Mouse (Mus musculus): ENCODE results near the gene Foxl2. TPM values are rescaled to one million over a fixed set of nuclear protein-coding genes. Genes with fewer than 3 reads are reported as not detected.

Gene Foxl2
- polyA plus RNA-seq, 1 experiment, result not detected

DNA sequence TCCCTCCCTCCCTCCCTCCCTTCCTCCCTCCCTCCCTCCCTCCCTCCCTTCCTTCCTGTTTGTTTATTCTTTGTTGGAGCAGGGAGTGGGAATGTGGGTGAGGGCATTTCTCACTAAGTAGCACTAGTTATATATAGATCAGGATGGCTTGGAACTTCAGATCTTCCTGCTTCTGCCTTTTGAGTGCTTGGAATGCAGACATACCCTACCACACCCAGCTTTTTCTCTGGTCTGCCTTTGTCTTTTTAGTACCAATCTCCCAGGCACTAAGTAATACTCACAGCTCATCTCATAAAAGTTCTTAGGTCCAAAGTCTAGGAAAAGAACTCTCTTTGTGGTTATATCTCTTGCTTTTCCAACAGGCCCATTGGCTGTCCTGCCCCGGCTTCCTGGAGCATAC lies 21.0 kb downstream of the Foxl2 start:
- Histone ChIP-seq H3K36me3 (ENCODE audit: control insufficient read depth) (no peaks in the 10 kb centered on the region), H3K4me1 (ENCODE audit: control insufficient read depth) (peaks cover 8% of the 10 kb centered on the region), H3K27me3 (ENCODE audit: control insufficient read depth) (peaks cover 84% of the 10 kb centered on the region), H3K9me3 (ENCODE audit: control insufficient read depth, low read length) (no peaks in the 10 kb centered on the region), H3K4me3 (replicated peaks) (no peak overlapping the region)
- no peak for TF ChIP-seq GATA1 (IDR thresholded peaks at IDR 0.05; ENCODE audit: low read length)
- TF ChIP-seq TAL1 (IDR thresholded peaks at IDR 0.05; ENCODE audit: low read length), result no peak

DNA sequence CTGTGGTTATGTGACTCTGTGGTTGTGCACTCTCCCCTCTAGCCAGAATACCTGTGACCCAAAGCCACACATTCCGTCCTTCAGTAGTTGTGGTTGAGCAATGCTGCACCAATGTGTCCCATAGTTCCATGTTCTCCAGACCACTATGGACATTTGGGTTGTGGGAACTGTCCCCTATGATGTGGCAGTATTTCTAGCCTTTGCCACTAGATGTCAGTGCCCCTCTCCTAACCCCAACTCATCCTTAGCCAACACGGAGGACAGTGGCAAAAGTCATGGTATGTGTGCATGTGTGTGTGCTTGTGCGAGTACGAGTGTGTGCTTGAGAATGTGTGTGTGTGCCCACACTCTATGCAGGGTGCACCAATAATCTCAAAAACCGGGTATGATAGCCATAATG lies 21.4 kb downstream of the Foxl2 start:
- Histone ChIP-seq H3K4me3 (replicated peaks) (no peak overlapping the region), H3K27me3 (ENCODE audit: control insufficient read depth) (peaks cover 82% of the 10 kb centered on the region), H3K9me3 (ENCODE audit: control insufficient read depth, low read length) (no peaks in the 10 kb centered on the region)

DNA sequence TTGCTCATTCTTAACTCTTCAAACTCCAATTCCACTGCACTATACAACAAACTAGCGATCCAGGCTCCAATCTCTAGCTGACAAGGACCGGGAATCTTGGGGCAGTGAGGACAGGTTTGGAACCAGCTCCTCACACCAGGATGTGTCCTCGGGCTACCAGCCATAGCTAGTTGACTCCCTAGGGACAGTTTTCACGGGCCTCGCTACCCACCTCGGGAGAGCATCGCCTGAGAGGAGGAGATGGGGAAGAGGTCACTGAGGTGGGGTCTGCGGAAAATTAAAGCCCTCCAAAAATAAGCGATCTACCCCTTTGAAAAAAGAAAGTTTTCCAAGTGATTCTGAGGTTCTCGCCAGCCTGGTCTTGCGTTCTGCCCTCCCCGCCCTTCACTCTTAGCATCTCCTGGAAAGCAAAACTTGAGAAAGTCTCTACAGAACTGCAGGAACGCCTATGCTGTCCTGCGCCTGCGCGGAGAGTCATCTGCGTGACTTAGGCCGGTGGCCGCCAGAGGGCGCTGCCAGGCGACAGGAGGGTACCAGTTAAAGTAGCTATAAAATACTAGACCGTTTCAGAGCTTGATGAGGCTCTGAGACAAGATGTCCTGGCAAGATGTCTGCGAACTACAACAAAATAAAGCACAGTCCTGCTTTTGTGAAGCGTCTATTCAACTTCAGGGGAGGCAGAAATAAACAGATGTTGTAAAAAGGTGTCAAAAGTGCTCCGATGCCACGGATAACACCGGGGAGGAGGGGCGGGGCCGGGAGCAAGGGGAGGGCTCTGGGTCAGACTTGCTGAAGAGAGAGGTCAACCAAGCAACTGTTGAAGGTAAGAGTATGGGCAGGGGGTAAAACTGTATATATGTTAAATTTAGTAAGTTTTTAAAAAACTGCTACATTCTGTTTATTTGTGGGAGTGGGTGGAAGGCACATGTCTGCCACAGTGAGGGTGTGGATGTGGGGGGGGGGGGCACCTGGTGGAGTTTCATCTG lies 24.6 kb downstream of the Foxl2 start:
- no peak for TF ChIP-seq TAL1 (IDR thresholded peaks at IDR 0.05; ENCODE audit: low read length)
- no peak for TF ChIP-seq GATA1 (IDR thresholded peaks at IDR 0.05; ENCODE audit: low read length)
- H3K27me3 ChIP-seq (ENCODE audit: control insufficient read depth), result peaks cover 77% of the 10 kb centered on the region
- H3K9me3 ChIP-seq (ENCODE audit: control insufficient read depth, low read length), result no peaks in the 10 kb centered on the region
- H3K4me3 ChIP-seq (replicated peaks), result peak overlapping the region; percentile 19
- no peaks in the 10 kb centered on the region for H3K36me3 ChIP-seq (ENCODE audit: control insufficient read depth)
- H3K4me1 ChIP-seq (ENCODE audit: control insufficient read depth), result peaks cover 8% of the 10 kb centered on the region

More for the DNA sequence above, 21.4 kb downstream of the Foxl2 start:
- TF ChIP-seq GATA1 (IDR thresholded peaks at IDR 0.05; ENCODE audit: low read length) (no peak), TAL1 (IDR thresholded peaks at IDR 0.05; ENCODE audit: low read length) (no peak)
- Histone ChIP-seq H3K36me3 (ENCODE audit: control insufficient read depth) (no peaks in the 10 kb centered on the region), H3K4me1 (ENCODE audit: control insufficient read depth) (peaks cover 8% of the 10 kb centered on the region)

DNA sequence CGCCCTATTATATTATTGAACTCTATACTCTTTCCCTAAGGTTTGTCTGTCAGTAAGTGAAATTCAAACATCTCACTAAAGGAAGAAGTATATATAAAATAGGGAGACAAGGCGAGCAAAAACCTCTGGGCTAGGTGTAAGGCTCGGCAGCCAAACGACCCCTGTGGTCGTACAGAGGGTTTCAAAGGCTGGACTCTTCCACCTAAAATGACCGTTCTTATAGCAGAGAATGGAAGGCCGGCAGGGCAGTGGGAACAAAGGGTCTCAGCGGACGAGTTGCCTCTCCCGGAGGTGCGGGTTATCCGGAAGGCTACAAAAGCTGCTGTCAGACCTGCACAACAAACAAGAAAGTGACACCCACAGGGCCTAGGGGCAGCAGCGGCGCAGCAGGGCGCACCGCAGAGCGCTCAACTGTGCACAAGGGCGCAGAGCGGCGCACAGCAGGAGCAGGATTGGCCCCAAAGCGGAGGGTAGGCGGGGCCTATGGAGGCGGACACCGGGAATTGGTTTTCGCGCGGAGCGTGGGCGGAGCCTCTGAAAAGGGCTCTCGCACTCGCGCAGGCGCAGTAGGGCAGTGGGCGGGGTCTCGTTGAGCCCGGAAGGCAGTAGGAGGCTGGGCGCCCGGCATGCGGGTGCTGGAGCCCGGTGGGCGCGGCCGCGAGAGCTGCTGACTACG lies 30.9 kb downstream of the Foxl2 start, which contains the start of gene Faim:
Gene Faim, plus strand, starts transcription at position 574 of the 676 bp plus-strand sequence.
- Histone ChIP-seq H3K36me3 (ENCODE audit: control insufficient read depth) (no peaks in the 10 kb centered on the region), H3K27me3 (ENCODE audit: control insufficient read depth) (peaks cover 30% of the 10 kb centered on the region), H3K9me3 (ENCODE audit: control insufficient read depth, low read length) (no peaks in the 10 kb centered on the region), H3K4me3 (replicated peaks) (peak within 1 kb of the TSS; percentile 79), H3K4me1 (ENCODE audit: control insufficient read depth) (peaks cover 18% of the 10 kb centered on the region)
- TF ChIP-seq TAL1 (IDR thresholded peaks at IDR 0.05; ENCODE audit: low read length) (no peak), GATA1 (IDR thresholded peaks at IDR 0.05; ENCODE audit: low read length) (no peak)

DNA sequence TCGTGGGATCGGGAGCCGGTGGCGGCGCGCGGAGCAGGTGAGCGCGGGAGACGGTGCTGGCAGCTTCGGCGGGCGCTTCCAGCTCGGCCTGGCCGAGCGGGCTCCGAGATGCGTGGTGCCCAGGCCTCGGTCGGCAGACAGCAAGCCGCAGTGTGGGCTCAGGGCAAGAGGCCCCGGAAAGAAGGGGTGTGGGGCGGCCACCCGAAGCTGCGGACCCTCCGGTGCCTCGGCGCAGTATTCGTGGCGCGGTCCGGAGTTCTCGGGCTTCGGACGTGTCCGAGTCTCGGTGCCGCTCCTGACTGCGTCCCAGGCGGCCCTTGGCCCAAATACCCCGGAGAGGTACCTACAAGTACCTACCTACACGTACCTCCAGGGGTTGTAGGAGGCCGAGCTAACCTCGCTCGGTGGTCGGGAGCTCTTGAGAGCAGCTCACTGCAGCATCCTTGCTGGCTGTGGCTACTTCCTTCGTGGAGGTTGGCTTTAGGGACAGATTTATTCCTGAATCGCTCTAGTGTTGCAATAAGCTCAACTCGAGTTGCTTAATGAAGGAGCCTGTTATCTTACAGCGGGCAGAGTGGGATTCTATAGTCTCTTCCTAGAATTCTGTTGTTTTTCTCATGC lies 31.5 kb downstream of the Foxl2 start:
- H3K4me1 ChIP-seq (ENCODE audit: control insufficient read depth), result peaks cover 18% of the 10 kb centered on the region
- peaks cover 27% of the 10 kb centered on the region for H3K27me3 ChIP-seq (ENCODE audit: control insufficient read depth)
- TF ChIP-seq TAL1 (IDR thresholded peaks at IDR 0.05; ENCODE audit: low read length) (no peak), GATA1 (IDR thresholded peaks at IDR 0.05; ENCODE audit: low read length) (no peak)
- H3K4me3 ChIP-seq (replicated peaks), result peak overlapping the region; percentile 79
- H3K36me3 ChIP-seq (ENCODE audit: control insufficient read depth), result no peaks in the 10 kb centered on the region
- H3K9me3 ChIP-seq (ENCODE audit: control insufficient read depth, low read length), result no peaks in the 10 kb centered on the region

DNA sequence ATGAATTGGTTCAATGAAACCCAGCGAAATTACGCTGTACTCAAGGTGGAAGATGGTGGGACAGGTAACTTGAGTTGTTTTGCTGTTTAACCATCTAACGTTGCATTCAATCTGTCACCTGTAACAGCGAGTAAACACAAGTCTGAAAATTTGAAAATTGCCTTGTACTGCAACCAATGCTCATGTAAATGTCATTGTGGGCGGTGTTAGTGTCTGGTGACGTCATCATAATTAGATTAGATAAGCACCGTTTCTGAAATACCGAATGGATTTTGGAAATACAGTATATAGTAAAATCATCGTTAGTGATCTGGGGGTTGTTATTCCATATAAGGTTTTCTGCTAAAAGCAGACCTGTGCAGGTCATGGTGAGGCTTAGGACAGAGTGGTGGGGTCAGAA lies 32.0 kb downstream of the Foxl2 start:
- H3K4me3 ChIP-seq (replicated peaks), result peak overlapping the region; percentile 79
- H3K4me1 ChIP-seq (ENCODE audit: control insufficient read depth), result peaks cover 18% of the 10 kb centered on the region
- TF ChIP-seq GATA1 (IDR thresholded peaks at IDR 0.05; ENCODE audit: low read length) (no peak), TAL1 (IDR thresholded peaks at IDR 0.05; ENCODE audit: low read length) (no peak)
- peaks cover 25% of the 10 kb centered on the region for H3K27me3 ChIP-seq (ENCODE audit: control insufficient read depth)
- no peaks in the 10 kb centered on the region for H3K9me3 ChIP-seq (ENCODE audit: control insufficient read depth, low read length)
- no peaks in the 10 kb centered on the region for H3K36me3 ChIP-seq (ENCODE audit: control insufficient read depth)

DNA sequence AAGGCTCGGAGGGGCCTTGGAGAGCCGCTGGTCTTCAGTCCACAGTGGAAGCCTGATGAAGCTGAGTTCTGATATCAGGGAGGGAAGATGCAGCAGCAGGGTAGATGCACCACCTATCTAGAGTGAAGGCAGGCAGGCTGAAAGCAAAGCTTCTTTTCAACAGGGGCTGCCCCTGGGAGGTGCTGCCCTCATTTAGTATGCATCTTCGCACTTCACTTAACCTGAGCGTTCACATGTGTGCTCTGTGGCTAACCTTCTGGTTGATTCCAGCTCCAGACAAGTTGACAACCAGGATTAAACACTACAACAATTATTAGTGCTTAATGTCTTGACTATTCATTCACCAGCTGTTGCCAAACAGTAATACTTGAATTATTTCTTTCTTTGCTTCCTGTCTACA lies 39.0 kb downstream of the Foxl2 start:
- H3K9me3 ChIP-seq (ENCODE audit: control insufficient read depth, low read length), result no peaks in the 10 kb centered on the region
- no peaks in the 10 kb centered on the region for H3K4me1 ChIP-seq (ENCODE audit: control insufficient read depth)
- no peaks in the 10 kb centered on the region for H3K27me3 ChIP-seq (ENCODE audit: control insufficient read depth)
- no peak overlapping the region for H3K4me3 ChIP-seq (replicated peaks)
- H3K36me3 ChIP-seq (ENCODE audit: control insufficient read depth), result no peaks in the 10 kb centered on the region; the same call in none of the 2 replicates
- TF ChIP-seq GATA1 (IDR thresholded peaks at IDR 0.05; ENCODE audit: low read length), result no peak
- TF ChIP-seq TAL1 (IDR thresholded peaks at IDR 0.05; ENCODE audit: low read length), result no peak

DNA sequence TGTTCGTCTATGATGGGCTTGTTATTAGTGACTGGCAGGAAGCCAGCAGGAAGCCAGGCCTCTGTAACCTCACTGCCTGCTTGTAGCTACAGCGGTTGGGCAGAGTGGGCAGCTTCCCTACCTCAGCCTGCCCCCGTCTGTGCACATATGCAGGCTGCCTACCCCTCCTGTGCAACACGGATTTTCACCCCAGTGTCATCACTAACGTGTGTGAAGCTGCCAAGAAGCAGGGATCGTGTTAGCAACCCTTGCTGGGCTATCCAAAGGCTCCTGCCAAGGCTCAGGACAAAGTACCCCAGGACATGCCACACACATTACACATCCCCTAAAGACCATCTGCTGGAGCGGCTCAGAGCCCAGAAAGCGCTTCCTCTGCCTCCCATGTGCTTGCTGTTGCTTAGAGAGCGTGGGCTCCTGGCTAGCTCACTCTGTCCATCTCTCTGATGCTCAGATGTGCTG lies 44.8 kb downstream of the Foxl2 start:
- Histone ChIP-seq H3K27me3 (ENCODE audit: control insufficient read depth) (no peaks in the 10 kb centered on the region), H3K4me1 (ENCODE audit: control insufficient read depth) (no peaks in the 10 kb centered on the region), H3K4me3 (replicated peaks) (no peak overlapping the region), H3K36me3 (ENCODE audit: control insufficient read depth) (peaks cover 8% of the 10 kb centered on the region), H3K9me3 (ENCODE audit: control insufficient read depth, low read length) (no peaks in the 10 kb centered on the region)
- TF ChIP-seq TAL1 (IDR thresholded peaks at IDR 0.05; ENCODE audit: low read length), result no peak
- no peak for TF ChIP-seq GATA1 (IDR thresholded peaks at IDR 0.05; ENCODE audit: low read length)

Measured in erythroblast, embryonic 14.5 days (primary cell).